Mouse (Mus musculus) thymus, postnatal 36 days (tissue): ENCODE data around the gene Tectb.
"Not testable (repeated sequence)": the region's sequence is repeated elsewhere in the genome, so short reads cannot be mapped to it uniquely, and the experiment has no call there.

Experiments
- DNase-seq, 2 experiments: peaks; one replicate each; pipeline ENCODE4 v3.0.0; 2022; ENCODE audit warnings: mixed read lengths in 2 of 2

The Tectb gene

GRCm38 (mm10) chr19:55180433-55180832 is at the start of gene Tectb:
Gene Tectb, plus strand, starts transcription at chr19:55180733.
- DNase-seq: no peak

GRCm38 (mm10) chr19:55131747-55132146 is 48.8 kb upstream of the Tectb start:
- DNase-seq: no peak

- no peak for DNase-seq
These were observed 48.1 kb upstream of the Tectb start for GRCm38 (mm10) chr19:55132476-55132875.

GRCm38 (mm10) chr19:55134521-55134920 is 46.0 kb upstream of the Tectb start:
- no peak for DNase-seq

- no peak for DNase-seq
These were observed 44.6 kb upstream of the Tectb start for GRCm38 (mm10) chr19:55135918-55136317.

GRCm38 (mm10) chr19:55136693-55137427 is 43.7 kb upstream of the Tectb start:
- no peak for DNase-seq

- DNase-seq: no peak
These were observed 42.6 kb upstream of the Tectb start for GRCm38 (mm10) chr19:55137884-55138283.

- no peak for DNase-seq
These were observed 42.0 kb upstream of the Tectb start for GRCm38 (mm10) chr19:55138506-55138905.

GRCm38 (mm10) chr19:55139301-55139700 is 41.2 kb upstream of the Tectb start:
- DNase-seq: no peak

- DNase-seq: no peak
These were observed 36.9 kb upstream of the Tectb start for GRCm38 (mm10) chr19:55143391-55144300.

GRCm38 (mm10) chr19:55144691-55145090 is 35.8 kb upstream of the Tectb start:
- no peak for DNase-seq

- no peak for DNase-seq
These were observed 35.4 kb upstream of the Tectb start for GRCm38 (mm10) chr19:55145136-55145535.

- no peak for DNase-seq
These were observed 33.0 kb upstream of the Tectb start for GRCm38 (mm10) chr19:55147568-55147967.

- DNase-seq: no peak
These were observed 32.4 kb upstream of the Tectb start for GRCm38 (mm10) chr19:55148109-55148508.

- no peak for DNase-seq
These were observed 30.9 kb upstream of the Tectb start for GRCm38 (mm10) chr19:55149646-55150045.

- DNase-seq: not testable (repeated sequence)
These were observed 28.3 kb upstream of the Tectb start for GRCm38 (mm10) chr19:55152274-55152673.

GRCm38 (mm10) chr19:55152983-55153382 is 27.6 kb upstream of the Tectb start:
- DNase-seq: no peak

GRCm38 (mm10) chr19:55157029-55157428 is 23.5 kb upstream of the Tectb start:
- DNase-seq: no peak

GRCm38 (mm10) chr19:55158606-55159005 is 21.9 kb upstream of the Tectb start:
- DNase-seq: no peak

- DNase-seq: no peak
These were observed 20.7 kb upstream of the Tectb start for GRCm38 (mm10) chr19:55159826-55160225.

GRCm38 (mm10) chr19:55162271-55162670 is 18.3 kb upstream of the Tectb start:
- DNase-seq: no peak

GRCm38 (mm10) chr19:55164162-55164561 is 16.4 kb upstream of the Tectb start:
- no peak for DNase-seq

GRCm38 (mm10) chr19:55165183-55165865 is 15.2 kb upstream of the Tectb start:
- no peak for DNase-seq
